Mouse (Mus musculus): ENCODE measurements around the gene Kcnj14. TPM values are rescaled to one million over a fixed set of nuclear protein-coding genes. Genes with fewer than 3 reads are reported as not detected.
A peak's percentile ranks its signal among the peaks of the same experiment; 100 is the strongest.

The Kcnj14 gene
- polyA plus RNA-seq, 1 experiment from 2014 or later, result 1.1 TPM

DNA sequence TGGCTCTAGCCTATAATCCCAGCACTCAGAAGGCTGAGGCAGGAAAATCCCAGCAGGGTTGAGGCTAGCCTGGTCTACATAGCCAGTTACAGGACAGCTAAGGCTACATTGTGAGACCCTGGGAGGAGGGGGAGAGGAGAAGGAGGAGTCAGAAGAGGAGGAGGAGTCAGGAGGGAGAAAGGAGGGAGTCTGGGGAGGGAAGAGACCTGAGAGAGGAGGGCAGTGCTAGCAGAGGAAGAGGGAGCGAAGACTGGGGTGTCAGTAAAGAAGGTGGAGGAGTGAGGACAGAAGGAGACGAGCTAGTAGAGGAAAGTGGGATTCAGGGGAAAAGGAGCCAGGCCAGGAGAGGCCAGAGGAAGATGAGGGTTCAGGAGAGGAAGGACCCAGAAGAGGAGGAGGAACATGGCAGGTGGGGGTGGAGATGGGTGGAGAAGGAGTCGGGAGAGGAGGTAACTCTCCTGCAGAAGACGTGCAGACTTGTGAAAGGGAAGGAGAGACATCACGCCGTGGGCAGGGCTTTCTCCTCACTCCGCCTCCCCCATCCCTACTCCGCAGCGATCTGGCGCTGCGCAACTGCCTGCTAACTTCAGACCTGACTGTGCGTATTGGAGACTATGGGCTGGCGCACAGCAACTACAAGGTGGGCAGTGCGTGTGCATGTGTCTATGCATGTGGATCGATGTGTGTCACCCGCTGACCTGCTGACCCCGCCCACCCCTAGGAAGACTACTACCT lies 32.7 kb downstream of the Kcnj14 start:
- Histone ChIP-seq H3K27me3 (peaks cover 29% of the 10 kb centered on the region), H3K4me2 (replicated peaks) (no peak overlapping the region), H3K4me1 (peaks cover 10% of the 10 kb centered on the region), H3K9me3 (no peaks in the 10 kb centered on the region), H3K9ac (replicated peaks) (no peak overlapping the region), H3K4me3 (no peak overlapping the region), H3K27ac (replicated peaks) (no peak overlapping the region), H3K36me3 (peaks cover 97% of the 10 kb centered on the region)
- 72% methylated on average over 17 of the region's 17 CpGs for WGBS
- ATAC-seq (ENCODE audit: low FRiP score, low read depth), result no peak

GRCm38 (mm10) chr7:45790721-45791120 lies 33.9 kb downstream of the Kcnj14 start:
- 88% methylated on average over 6 of the region's 6 CpGs for WGBS
- ATAC-seq (ENCODE audit: low FRiP score, low read depth), result no peak
- Histone ChIP-seq H3K27ac (replicated peaks) (no peak overlapping the region), H3K4me1 (peaks cover 17% of the 10 kb centered on the region), H3K36me3 (peaks cover 86% of the 10 kb centered on the region), H3K4me2 (replicated peaks) (no peak overlapping the region), H3K27me3 (peaks cover 17% of the 10 kb centered on the region), H3K9ac (replicated peaks) (no peak overlapping the region), H3K4me3 (no peak overlapping the region), H3K9me3 (no peaks in the 10 kb centered on the region)

- 86% methylated on average over 22 of the region's 22 CpGs for WGBS
- Histone ChIP-seq H3K9ac (replicated peaks) (no peak overlapping the region), H3K9me3 (no peaks in the 10 kb centered on the region), H3K4me3 (peak overlapping the region; percentile 87), H3K4me1 (peaks cover 28% of the 10 kb centered on the region), H3K36me3 (peaks cover 55% of the 10 kb centered on the region), H3K4me2 (replicated peaks) (peak overlapping the region; percentile 73), H3K27ac (replicated peaks) (no peak overlapping the region), H3K27me3 (peaks cover 6% of the 10 kb centered on the region; the same call in 1 of the 2 replicates)
- ATAC-seq (ENCODE audit: low FRiP score, low read depth), result no peak
These were observed 36.9 kb downstream of the Kcnj14 start for GRCm38 (mm10) chr7:45787642-45788041.

DNA sequence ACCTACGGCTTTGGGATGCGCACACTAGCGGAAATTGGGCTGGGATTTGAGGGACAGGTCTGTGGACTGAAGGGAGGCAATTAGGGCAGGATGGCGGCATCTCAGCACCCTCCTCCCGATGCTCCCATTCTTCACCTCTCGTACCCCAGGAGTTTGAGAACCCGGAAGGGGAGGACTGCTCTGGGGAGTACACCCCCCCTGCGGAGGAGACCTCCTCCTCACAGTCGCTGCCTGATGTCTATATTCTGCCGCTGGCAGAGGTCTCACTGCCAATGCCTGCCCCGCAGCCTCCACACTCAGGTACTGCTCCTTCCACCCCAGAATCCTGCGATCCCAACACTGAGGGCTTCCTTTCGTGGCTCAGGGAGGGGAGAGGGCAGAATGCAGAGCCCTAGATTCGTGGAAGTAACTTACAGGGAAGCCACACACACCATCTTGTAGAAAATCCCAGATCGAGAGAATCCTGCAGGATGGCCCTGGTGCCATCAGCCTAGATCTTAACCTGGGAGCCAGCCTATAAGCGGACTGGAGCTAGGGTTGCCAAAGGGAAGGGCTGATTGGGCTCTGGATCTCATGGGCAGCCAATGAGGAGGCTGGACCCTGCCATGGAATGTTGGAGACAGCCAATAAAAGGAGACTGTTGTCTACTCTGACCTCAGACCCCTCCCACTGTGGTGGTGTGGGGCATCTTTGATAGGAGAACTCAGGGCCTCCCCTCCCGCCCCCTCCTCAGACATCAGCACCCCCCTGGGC lies 37.7 kb downstream of the Kcnj14 start:
- Histone ChIP-seq H3K4me1 (peaks cover 28% of the 10 kb centered on the region), H3K27me3 (peaks cover 8% of the 10 kb centered on the region; the same call in 1 of the 2 replicates), H3K9ac (replicated peaks) (peak overlapping the region; percentile 95), H3K9me3 (no peaks in the 10 kb centered on the region), H3K4me2 (replicated peaks) (peak overlapping the region; percentile 73), H3K36me3 (peaks cover 47% of the 10 kb centered on the region), H3K4me3 (peak overlapping the region; percentile 87), H3K27ac (replicated peaks) (peak overlapping the region; percentile 93; the same call in 1 of the 2 replicates)
- ATAC-seq (ENCODE audit: low FRiP score, low read depth), result peak; percentile 17
- WGBS, result 7% methylated on average over 17 of the region's 17 CpGs

- peak overlapping the region; percentile 95 for H3K9ac ChIP-seq (replicated peaks)
- peak; percentile 64 for ATAC-seq (ENCODE audit: low FRiP score, low read depth)
- peak overlapping the region; percentile 87 for H3K4me3 ChIP-seq
- peaks cover 28% of the 10 kb centered on the region for H3K4me1 ChIP-seq
- H3K27me3 ChIP-seq, result peaks cover 9% of the 10 kb centered on the region; the same call in 1 of the 2 replicates
- H3K36me3 ChIP-seq, result peaks cover 40% of the 10 kb centered on the region
- no peaks in the 10 kb centered on the region for H3K9me3 ChIP-seq
- WGBS, result under 1% methylated on average over 14 of the region's 14 CpGs
- peak overlapping the region; percentile 73 for H3K4me2 ChIP-seq (replicated peaks)
- peak overlapping the region; percentile 93 for H3K27ac ChIP-seq (replicated peaks)
These were observed 38.4 kb downstream of the Kcnj14 start for GRCm38 (mm10) chr7:45786136-45786578.

DNA sequence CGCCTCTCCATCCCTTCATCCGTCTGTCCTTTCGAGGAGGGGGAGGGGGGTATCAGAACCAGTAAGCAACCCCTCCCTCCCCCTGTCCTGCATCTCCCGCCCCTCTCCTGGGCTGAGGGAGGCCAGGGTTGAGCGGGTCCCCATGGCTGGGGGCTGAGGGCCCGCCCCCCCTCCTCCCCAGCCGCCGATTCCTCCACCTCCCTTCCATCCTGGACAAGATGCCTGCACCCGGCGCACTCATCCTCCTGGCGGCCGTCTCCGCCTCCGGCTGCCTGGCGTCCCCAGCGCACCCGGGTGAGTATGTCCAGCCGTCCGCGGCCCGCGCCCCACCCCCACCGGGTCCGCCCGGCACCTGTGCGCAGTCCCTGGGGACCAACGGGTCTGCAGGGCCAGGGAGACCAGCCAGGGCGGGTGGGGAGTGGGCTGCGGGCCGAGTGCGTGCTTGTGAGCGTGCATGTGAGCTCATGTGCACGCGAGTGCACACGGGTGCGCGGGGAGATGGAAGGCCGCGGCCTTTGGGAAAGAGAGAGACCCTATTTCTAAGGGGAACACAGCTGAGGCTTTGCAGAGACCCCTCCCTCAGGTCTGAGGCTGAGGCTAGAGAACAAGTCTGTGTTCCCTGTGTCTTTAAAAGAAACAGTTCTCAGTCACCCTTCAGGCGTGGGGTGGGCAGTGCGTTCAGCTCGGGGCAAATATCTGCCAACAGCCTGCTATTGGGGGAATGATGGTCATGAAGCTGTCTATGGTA lies 39.0 kb downstream of the Kcnj14 start:
- under 1% methylated on average over 37 of the region's 42 CpGs for WGBS
- ATAC-seq (ENCODE audit: low FRiP score, low read depth), result peak; percentile 47
- peak overlapping the region; percentile 87 for H3K4me3 ChIP-seq

GRCm38 (mm10) chr7:45784524-45785372 lies 39.8 kb downstream of the Kcnj14 start, which contains the start of gene Sult2b1:
Sult2b1 (minus strand) TSS chr7:45784669.
- H3K4me1 ChIP-seq, result peaks cover 29% of the 10 kb centered on the region

More for the DNA sequence above, 39.0 kb downstream of the Kcnj14 start:
- Histone ChIP-seq H3K9ac (replicated peaks) (peak overlapping the region; percentile 95), H3K4me2 (replicated peaks) (peak overlapping the region; percentile 73), H3K9me3 (no peaks in the 10 kb centered on the region), H3K36me3 (peaks cover 34% of the 10 kb centered on the region), H3K27ac (replicated peaks) (peak overlapping the region; percentile 93), H3K4me1 (peaks cover 28% of the 10 kb centered on the region), H3K27me3 (peaks cover 15% of the 10 kb centered on the region; the same call in 1 of the 2 replicates)

DNA sequence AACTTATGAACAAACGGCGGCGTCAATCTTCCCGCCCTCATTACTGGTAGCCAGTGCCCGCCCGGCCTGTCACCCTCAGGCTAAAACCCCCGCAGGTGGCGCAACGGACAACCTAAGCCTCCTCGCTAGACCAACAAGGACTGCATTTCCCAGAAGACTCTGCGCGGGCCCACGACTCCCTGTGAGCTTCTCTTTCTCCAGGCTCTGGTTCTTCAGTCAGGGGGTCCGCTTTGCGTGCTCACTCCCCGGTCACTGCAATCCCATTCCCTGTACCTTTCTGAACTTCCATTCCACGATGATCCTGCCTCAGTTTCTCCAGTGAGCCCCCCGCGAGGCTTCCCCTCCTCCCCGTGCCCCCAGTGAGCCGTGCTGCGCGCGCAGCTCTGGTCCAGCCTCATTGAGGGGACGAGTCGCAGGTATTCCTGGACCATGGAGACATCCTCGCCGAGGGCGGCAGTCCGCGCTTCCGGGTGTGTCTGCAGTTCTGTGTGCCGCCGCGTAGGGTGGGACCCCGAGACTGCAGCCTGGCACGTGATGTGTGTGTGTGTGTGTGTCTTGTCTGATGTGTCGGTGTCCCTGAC lies 41.0 kb downstream of the Kcnj14 start, which contains the start of gene Lmtk3:
Gene Lmtk3 (plus strand): TSS at position 228 of the 581 bp plus-strand sequence.
- H3K9me3 ChIP-seq, result no peaks in the 10 kb centered on the region
- under 1% methylated on average over 38 of the region's 38 CpGs for WGBS
- ATAC-seq (ENCODE audit: low FRiP score, low read depth), result peak; percentile 27; the same call in 1 of the 2 replicates
- H3K9ac ChIP-seq (replicated peaks), result peak within 1 kb of the TSS; percentile 95
- H3K4me3 ChIP-seq, result peak within 1 kb of the TSS; percentile 87
- peaks cover 36% of the 10 kb centered on the region for H3K4me1 ChIP-seq
- peaks cover 21% of the 10 kb centered on the region for H3K27me3 ChIP-seq
- peak within 1 kb of the TSS; percentile 73 for H3K4me2 ChIP-seq (replicated peaks)
- peaks cover 15% of the 10 kb centered on the region for H3K36me3 ChIP-seq
- H3K27ac ChIP-seq (replicated peaks), result peak within 1 kb of the TSS; percentile 93

More at GRCm38 (mm10) chr7:45784524-45785372, 39.8 kb downstream of the Kcnj14 start, which contains the start of gene Sult2b1:
- Histone ChIP-seq H3K4me3 (peak within 1 kb of the TSS; percentile 87), H3K36me3 (peaks cover 26% of the 10 kb centered on the region), H3K9ac (replicated peaks) (peak within 1 kb of the TSS; percentile 95), H3K27ac (replicated peaks) (peak within 1 kb of the TSS; percentile 93), H3K4me2 (replicated peaks) (peak within 1 kb of the TSS; percentile 73), H3K27me3 (peaks cover 15% of the 10 kb centered on the region; the same call in 1 of the 2 replicates), H3K9me3 (no peaks in the 10 kb centered on the region)
- peak; percentile 55 for ATAC-seq (ENCODE audit: low FRiP score, low read depth)
- 20% methylated on average over 20 of the region's 20 CpGs for WGBS

DNA sequence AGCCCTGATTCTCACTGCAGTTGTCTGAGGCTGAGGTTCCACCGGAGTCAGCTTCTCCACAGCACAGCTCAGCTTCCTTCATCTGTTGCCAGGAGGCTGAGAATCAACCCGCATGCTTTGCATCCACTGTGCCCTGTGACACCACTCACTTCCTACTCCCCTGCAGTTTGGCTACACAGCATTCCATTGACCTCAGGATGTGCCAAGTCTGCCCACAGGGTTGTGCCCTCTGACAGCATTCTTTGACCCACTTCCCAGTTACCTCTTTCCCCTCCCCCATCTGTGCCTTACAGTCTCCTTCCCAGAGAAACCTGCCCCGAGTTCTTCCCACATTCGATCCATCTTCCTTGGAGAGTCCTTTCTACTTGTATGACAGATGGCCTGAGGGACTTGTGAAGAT lies 42.3 kb downstream of the Kcnj14 start:
- WGBS, result 80% methylated on average over 4 of the region's 4 CpGs
- H3K4me3 ChIP-seq, result no peak overlapping the region
- no peak overlapping the region for H3K9ac ChIP-seq (replicated peaks)
- peaks cover 32% of the 10 kb centered on the region for H3K4me1 ChIP-seq
- H3K27ac ChIP-seq (replicated peaks), result no peak overlapping the region
- H3K36me3 ChIP-seq, result 0 out of 2 replicates have a peak, but pooled peaks cover 1% of the 10 kb centered on the region
- ATAC-seq (ENCODE audit: low FRiP score, low read depth), result no peak
- no peaks in the 10 kb centered on the region for H3K9me3 ChIP-seq
- H3K4me2 ChIP-seq (replicated peaks), result no peak overlapping the region
- H3K27me3 ChIP-seq, result peaks cover 21% of the 10 kb centered on the region

DNA sequence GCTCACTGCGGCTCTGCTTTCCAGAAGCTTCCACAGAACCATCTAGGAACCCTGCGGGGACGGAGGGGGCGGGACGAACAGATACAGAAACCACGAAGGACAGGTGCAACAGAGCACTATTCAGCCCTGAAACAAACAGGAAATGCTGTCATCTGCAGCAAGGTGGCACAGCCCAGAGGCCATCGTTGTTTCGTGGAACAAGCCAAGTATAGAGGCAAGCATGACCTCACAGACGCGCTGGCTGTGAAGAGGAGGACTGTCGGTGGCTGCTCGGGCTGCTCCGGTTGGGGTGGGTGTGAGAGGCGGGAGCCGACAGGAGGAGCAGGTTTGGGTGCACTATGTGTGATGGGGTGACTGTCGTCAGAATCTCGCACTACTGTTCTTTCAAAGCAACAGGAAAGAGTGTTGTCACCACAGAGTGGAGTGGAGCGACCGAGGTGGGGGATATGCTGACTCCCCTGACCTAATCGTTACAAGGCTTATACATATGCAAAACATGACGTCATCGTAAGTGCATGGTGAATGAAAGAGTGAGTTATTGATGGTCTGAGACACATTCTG lies 45.4 kb downstream of the Kcnj14 start:
- no peak overlapping the region for H3K27ac ChIP-seq (replicated peaks)
- H3K4me3 ChIP-seq, result 0 out of 2 replicates have a peak overlapping the region, but pooled peaks have one; percentile 8

More for the DNA sequence above, 45.4 kb downstream of the Kcnj14 start:
- 26% methylated on average over 22 of the region's 22 CpGs for WGBS
- no peaks in the 10 kb centered on the region for H3K36me3 ChIP-seq
- no peak overlapping the region for H3K9ac ChIP-seq (replicated peaks)
- H3K9me3 ChIP-seq, result no peaks in the 10 kb centered on the region
- ATAC-seq (ENCODE audit: low FRiP score, low read depth), result no peak
- H3K4me2 ChIP-seq (replicated peaks), result peak overlapping the region; percentile 40
- H3K4me1 ChIP-seq, result peaks cover 12% of the 10 kb centered on the region
- peaks cover 21% of the 10 kb centered on the region for H3K27me3 ChIP-seq
